17 mouse cellular contexts compared by ENCODE assay signal in genomic region chr11:103765556-103766011, GRCm38 (mm10). TPM values are rescaled to one million over a fixed set of nuclear protein-coding genes. Genes with fewer than 3 reads are reported as not detected.
DNase-seq lines count a peak whose midpoint lies in the region; ATAC-seq lines count a peak whose summit lies in the region.
"Had no signal": no experiment of that assay in that cellular context is flagged by ENCODE, and none has a peak within 500 bp of the region (broad histone marks: within the 10 kb centered on the region; RNA-seq: fewer than 3 reads in every experiment).

No protein-coding gene starts in this region.

- peaks cover 4% of the 10 kb centered on the region for H3K4me1 ChIP-seq in forebrain, embryonic 16.5 days (replicated peaks; ENCODE audit: control insufficient read depth, insufficient read depth, low read length)
- peaks cover 15% of the 10 kb centered on the region for H3K4me1 ChIP-seq in midbrain, embryonic 11.5 days (ENCODE audit: control insufficient read depth, insufficient read depth, low read length)
- peaks cover 11% of the 10 kb centered on the region for H3K4me1 ChIP-seq in neural tube, embryonic 15.5 days

- H3K9me3 ChIP-seq in forebrain, embryonic 16.5 days (ENCODE audit: control insufficient read depth, low read length), result no peaks in the 10 kb centered on the region
- no peaks in the 10 kb centered on the region for H3K9me3 ChIP-seq in midbrain, embryonic 11.5 days (ENCODE audit: control insufficient read depth, low read length)
- H3K9me3 ChIP-seq in neural tube, embryonic 15.5 days (replicated peaks), result no peaks in the 10 kb centered on the region

- no peak overlapping the region for H3K4me2 ChIP-seq in forebrain, embryonic 16.5 days (ENCODE audit: low read length)
- no peak overlapping the region for H3K4me2 ChIP-seq in midbrain, embryonic 11.5 days
- H3K4me2 ChIP-seq in neural tube, embryonic 15.5 days, result 0 out of 2 replicates have a peak overlapping the region, but pooled peaks have one; percentile 17
- H3K4me2 ChIP-seq: lung, embryonic 14.5 days had no signal

- peaks cover 33% of the 10 kb centered on the region for H3K27me3 ChIP-seq in forebrain, embryonic 16.5 days (replicated peaks; ENCODE audit: control insufficient read depth, insufficient read depth, low read length)
- peaks cover 7% of the 10 kb centered on the region for H3K27me3 ChIP-seq in midbrain, embryonic 11.5 days (ENCODE audit: control insufficient read depth, insufficient read depth, low read length)
- H3K27me3 ChIP-seq in neural tube, embryonic 15.5 days (replicated peaks), result peaks cover 29% of the 10 kb centered on the region

- no peak overlapping the region for H3K27ac ChIP-seq in forebrain, embryonic 16.5 days (ENCODE audit: low read length)
- peak overlapping the region; percentile 67 for H3K27ac ChIP-seq in midbrain, embryonic 11.5 days (ENCODE audit: low read depth, low read length)
- H3K27ac ChIP-seq in neural tube, embryonic 15.5 days (replicated peaks), result no peak overlapping the region

- no peak overlapping the region for H3K4me3 ChIP-seq in forebrain, embryonic 16.5 days (replicated peaks; ENCODE audit: low read length)
- H3K4me3 ChIP-seq in midbrain, embryonic 11.5 days (ENCODE audit: low read depth, low read length), result no peak overlapping the region
- H3K4me3 ChIP-seq in neural tube, embryonic 15.5 days (replicated peaks), result no peak overlapping the region

- no peaks in the 10 kb centered on the region for H3K36me3 ChIP-seq in forebrain, embryonic 16.5 days (ENCODE audit: control insufficient read depth, insufficient read depth)
- H3K36me3 ChIP-seq in midbrain, embryonic 11.5 days (ENCODE audit: control insufficient read depth, insufficient read depth, low read length), result no peaks in the 10 kb centered on the region
- no peaks in the 10 kb centered on the region for H3K36me3 ChIP-seq in neural tube, embryonic 15.5 days

- peak; percentile 64; the same call in 1 of the 2 replicates for ATAC-seq in forebrain, embryonic 16.5 days
- ATAC-seq in midbrain, embryonic 11.5 days (ENCODE audit: low FRiP score), result peak; percentile 85
- no peak for ATAC-seq in neural tube, embryonic 15.5 days (ENCODE audit: low FRiP score)
- ATAC-seq in erythroid progenitor cell, adult 5-6 weeks (replicated peaks; ENCODE audit: low FRiP score, poor library complexity, severe bottlenecking), result no peak
- ATAC-seq: CD4-positive, CD25-positive, alpha-beta regulatory T cell, adult 4 months had no signal

- DNase-seq in embryo, embryonic 11 days, result peak; percentile 67
- peak; percentile 91 for DNase-seq in midbrain, embryonic 11.5 days (ENCODE audit: low spot score, missing footprints)
- no peak for DNase-seq in ovary, postnatal 10 days (ENCODE audit: low spot score)
- no peak for DNase-seq in gastrocnemius, postnatal 25 days
- DNase-seq: adrenal gland, adult 2 months; kidney, postnatal 14 days; lung, embryonic 14.5 days; right cerebral cortex, postnatal 4 days; thymus, postnatal 36 days had no signal

- H3K9ac ChIP-seq in forebrain, embryonic 16.5 days (replicated peaks; ENCODE audit: low read depth, low read length), result no peak overlapping the region
- H3K9ac ChIP-seq in midbrain, embryonic 11.5 days (ENCODE audit: low read length), result peak overlapping the region; percentile 40
- H3K9ac ChIP-seq in neural tube, embryonic 15.5 days (replicated peaks), result no peak overlapping the region
- H3K9ac ChIP-seq: lung, embryonic 14.5 days had no signal

- WGBS in forebrain, embryonic 16.5 days, result 5% methylated on average over 6 of the region's 6 CpGs
- under 1% methylated on average over 6 of the region's 6 CpGs for WGBS in midbrain, embryonic 11.5 days
- WGBS in neural tube, embryonic 15.5 days, result 5% methylated on average over 6 of the region's 6 CpGs

RNA-seq across cellular contexts. Expression of gene Wnt3, which starts 8.4 kb away (rescaled TPM):
- polyA plus RNA-seq in forebrain, embryonic 16.5 days (2015; fragmentation: Nextera tagmentation; extraction: Ambion mirVana), result 2.1 and 2.9 TPM in 2 replicates
- 13.8 and 14.2 TPM in 2 replicates for polyA plus RNA-seq in midbrain, embryonic 11.5 days (2014; fragmentation: Nextera tagmentation; extraction: Ambion mirVana)
- polyA plus RNA-seq in neural tube, embryonic 15.5 days (2015; fragmentation: Nextera tagmentation; extraction: Ambion mirVana), result 6.7 and 9.0 TPM in 2 replicates
- not detected in 2 replicates for total RNA-seq in erythroid progenitor cell, adult 5-6 weeks (2015; ENCODE audit: low replicate concordance)
- not detected in 2 replicates for total RNA-seq in erythroid progenitor cell, adult 5-6 weeks (2017; ENCODE audit: low replicate concordance)
- not detected for total RNA-seq in gastrocnemius, postnatal 25 days (2021)
- total RNA-seq: common myeloid progenitor, adult 5-6 weeks; megakaryocyte, adult 5-6 weeks had no signal
- polyA plus RNA-seq: adrenal gland, adult 2 months; heart, embryonic 14.5 days had no signal

RNA-seq across cellular contexts. Expression of gene Wnt9b, which starts 16.0 kb away (rescaled TPM):
- 0.16 TPM in 1 of 2 replicates, not detected in the other for polyA plus RNA-seq in forebrain, embryonic 16.5 days (2015; fragmentation: Nextera tagmentation; extraction: Ambion mirVana)
- 0.25 and 0.36 TPM in 2 replicates for polyA plus RNA-seq in midbrain, embryonic 11.5 days (2014; fragmentation: Nextera tagmentation; extraction: Ambion mirVana)
- 0.14 and 0.18 TPM in 2 replicates for polyA plus RNA-seq in neural tube, embryonic 15.5 days (2015; fragmentation: Nextera tagmentation; extraction: Ambion mirVana)
- not detected in 2 replicates for total RNA-seq in erythroid progenitor cell, adult 5-6 weeks (2015; ENCODE audit: low replicate concordance)
- not detected in 2 replicates for total RNA-seq in erythroid progenitor cell, adult 5-6 weeks (2017; ENCODE audit: low replicate concordance)
- total RNA-seq in gastrocnemius, postnatal 25 days (2021), result under 1 TPM in 1 of 2 experiments, not detected in 1; 0.08 TPM
- total RNA-seq: common myeloid progenitor, adult 5-6 weeks; gastrocnemius, postnatal 4 days; megakaryocyte, adult 5-6 weeks had no signal
- polyA plus RNA-seq: CD4-positive, CD25-positive, alpha-beta regulatory T cell, adult 4 months; lung, embryonic 14.5 days had no signal

Comparison
In these comparisons a context has a peak if more than half of its experiments do, and no peak if none do; other contexts are left out.
1. DNase-seq: peak in embryo, embryonic 11 days (single experiment) and midbrain, embryonic 11.5 days (single experiment); none in ovary, postnatal 10 days (single experiment) and gastrocnemius, postnatal 25 days (single experiment).
2. ATAC-seq: peak in forebrain, embryonic 16.5 days (single experiment) and midbrain, embryonic 11.5 days (single experiment); none in neural tube, embryonic 15.5 days (single experiment) and erythroid progenitor cell, adult 5-6 weeks (single experiment).